Mouse (Mus musculus) frontal cortex, postnatal 36 days (tissue): Measurements from ENCODE around the gene Ly6g.
"Not testable (repeated sequence)": the region's sequence is repeated elsewhere in the genome, so short reads cannot be mapped to it uniquely, and the experiment has no call there.

ENCODE experiments used
- DNase-seq, 2 experiments: peaks; one replicate each; pipeline ENCODE4 v3.0.0; 2022; ENCODE audit warnings: low spot score in 2 of 2

Gene Ly6g

DNA sequence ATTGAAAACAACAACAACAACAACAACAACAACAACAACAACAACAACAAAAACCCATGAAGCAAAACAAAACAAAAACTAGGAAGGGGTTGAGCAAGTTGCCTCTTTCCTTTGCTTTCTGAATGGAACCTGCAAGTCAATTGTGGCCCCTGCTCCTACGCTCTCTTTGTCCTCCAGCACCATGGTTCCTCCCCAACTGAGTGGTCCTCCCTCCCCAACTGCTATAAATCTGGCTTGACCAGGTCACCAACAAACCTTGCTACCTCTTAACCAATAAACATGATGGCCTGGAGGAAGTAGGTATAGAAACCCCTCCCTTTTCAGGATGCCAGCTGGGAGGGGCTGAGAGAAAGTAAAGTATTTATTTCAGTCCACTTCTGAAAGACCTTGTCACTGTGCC, at the start of gene Ly6g:
Gene Ly6g, plus strand, starts transcription at position 301 of the 400 bp plus-strand sequence.
- no peak for DNase-seq

DNA sequence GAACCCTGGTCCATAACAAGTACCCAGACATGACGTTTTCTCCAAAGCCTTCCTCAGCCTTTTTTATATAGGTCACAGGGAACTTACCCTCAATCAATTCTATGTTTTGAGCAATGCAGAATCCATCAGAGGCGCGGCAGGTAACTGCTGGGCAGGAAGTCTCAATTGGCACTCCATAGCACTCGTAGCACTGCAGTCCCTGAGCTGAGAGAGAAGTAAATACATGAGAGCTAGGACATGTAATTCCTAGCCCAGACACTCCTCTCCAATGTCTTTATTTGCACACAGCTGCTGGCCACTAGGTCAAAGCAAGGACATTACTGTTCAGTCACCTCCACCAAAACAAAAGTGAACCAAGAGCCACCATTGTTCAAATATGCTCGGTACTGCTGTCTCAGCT, 44.6 kb upstream of the Ly6g start:
- not testable (repeated sequence) for DNase-seq

DNA sequence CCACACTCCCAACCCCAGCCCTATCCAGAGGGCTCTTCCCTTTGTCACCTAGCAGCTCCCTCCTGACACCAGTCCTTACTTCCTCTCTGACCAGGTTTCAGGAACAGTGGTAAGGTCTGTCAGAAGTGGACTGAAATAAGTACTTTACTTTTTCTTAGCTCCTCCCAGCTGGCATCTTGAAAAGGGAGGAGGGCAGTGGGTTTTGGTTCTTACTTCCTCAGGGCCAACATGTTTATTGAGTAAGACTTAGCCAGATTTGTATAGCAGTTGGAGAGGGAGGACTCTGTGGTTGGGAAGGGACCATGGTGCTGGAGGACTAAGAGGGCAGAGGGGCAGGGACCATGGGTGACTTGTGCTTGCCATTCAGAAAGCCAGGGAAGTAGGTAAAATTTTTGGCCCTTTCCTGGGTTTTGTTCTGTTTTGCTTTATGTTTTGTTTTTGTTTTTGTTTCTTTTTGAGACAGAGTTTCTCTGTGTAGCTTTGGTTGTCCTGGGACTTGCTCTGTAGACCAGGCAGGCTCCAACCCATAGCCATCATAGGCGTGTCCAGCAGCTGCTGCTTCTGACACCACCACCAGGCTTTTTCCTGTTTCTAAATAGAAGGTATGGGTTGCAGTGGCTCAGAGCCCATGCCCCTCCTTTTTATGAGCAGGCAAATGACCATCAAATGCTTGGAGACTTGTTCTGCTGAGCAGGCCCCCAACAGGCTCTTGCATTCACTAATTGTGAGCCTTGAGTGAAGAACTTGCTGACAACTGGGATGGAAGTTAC, 43.0 kb upstream of the Ly6g start, which contains the start of gene Ly6c2:
Gene Ly6c2, minus strand, starts transcription at position 110 of the 770 bp plus-strand sequence.
- DNase-seq = not testable (repeated sequence)

DNA sequence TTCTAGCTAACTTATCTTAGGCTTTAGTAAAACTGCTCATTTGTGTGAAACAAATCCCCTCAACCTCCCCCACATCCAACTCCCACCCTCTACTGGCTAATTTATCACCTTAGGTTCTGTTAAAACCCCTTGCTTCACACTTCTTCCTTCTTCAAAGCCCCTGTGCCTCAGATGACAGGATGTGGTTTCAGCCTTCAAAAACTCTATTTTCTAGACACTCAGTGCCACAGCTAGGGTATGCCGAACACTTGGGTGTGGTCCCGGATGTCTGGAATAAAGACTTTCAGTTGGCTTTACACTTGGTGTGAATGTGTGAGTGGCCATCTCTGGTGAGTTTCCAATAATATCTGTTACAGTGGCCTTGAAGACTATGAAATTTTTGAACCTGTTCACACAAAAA, 38.5 kb upstream of the Ly6g start:
- DNase-seq = no peak

DNA sequence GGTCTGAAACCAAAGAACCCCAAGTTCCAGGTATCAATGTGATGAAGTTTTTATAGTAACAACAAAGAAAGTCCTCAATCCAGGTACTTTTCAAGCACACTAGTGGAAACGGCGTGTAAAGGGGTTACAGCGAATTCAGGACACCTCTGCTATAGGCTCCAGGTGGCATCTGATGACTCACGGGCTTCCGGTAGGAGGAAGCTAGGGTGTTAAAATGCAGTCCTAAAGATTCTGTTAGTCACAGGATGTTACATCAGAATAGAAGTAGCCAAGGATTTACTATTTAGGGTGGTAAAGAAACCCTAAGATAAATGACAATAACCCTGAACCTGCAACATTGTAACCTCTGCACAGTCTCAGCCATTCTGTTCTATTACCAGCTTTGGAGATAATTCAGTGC, 37.6 kb upstream of the Ly6g start:
- DNase-seq = not testable (repeated sequence)

DNA sequence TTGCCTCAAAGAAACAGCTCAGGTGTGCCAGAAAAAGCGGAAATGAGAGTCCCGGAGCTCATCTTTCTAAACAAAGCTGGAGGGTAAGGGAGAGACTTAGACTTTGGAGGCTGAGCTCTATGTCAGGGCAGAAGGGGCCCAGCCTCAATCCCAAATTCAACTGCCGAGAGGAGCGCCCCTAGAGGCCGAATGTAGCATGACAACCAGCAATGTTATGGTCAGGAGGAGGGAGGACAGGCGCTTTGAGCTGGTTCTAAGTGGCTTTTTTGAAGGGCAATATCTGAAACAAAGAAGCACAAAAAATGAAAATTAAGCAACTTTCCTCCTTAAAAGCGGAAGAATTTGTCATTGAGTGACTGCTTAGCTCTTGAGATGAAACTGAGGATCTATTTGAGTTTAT, 36.3 kb upstream of the Ly6g start:
- peak in 1 of 2 experiments; percentile 5 for DNase-seq

DNA sequence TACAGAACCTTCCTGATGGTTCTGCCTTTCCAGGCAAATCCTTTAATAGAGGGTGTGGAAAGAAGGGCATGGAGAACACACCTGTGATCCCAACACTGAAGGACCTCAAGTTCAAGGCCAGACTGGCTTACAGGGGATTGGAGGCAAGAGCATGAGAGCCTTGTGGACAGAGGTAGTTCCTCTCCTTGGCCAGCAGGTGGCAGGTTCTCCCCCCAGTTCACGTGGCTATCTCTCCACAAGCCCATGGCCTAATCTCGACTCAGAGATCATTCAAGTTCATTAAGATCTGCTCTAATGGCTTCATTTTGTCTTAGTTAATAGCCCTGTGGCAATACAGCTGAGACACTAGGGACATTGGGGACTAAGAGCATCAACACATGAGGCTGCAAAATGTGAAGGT, 35.0 kb upstream of the Ly6g start:
- no peak for DNase-seq

DNA sequence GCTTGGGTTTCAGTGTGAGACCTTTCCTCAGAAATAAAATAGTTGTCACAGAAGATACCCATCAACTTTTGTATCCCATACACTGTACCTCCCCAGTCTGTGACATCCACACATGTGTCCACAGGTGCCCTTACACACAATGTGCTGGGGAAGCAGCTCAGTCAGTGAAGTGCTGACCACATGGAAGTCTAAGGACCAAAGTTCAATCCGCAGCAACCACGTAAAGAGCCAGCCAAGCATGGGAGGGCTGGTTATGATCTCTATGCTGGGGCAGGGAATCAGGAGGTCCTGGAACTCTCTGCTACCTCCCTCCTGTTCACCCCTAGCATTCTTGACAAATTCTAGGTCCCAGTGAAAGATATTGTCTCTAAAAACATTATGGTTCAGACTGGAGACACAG, 22.7 kb upstream of the Ly6g start:
- not testable (repeated sequence) for DNase-seq

DNA sequence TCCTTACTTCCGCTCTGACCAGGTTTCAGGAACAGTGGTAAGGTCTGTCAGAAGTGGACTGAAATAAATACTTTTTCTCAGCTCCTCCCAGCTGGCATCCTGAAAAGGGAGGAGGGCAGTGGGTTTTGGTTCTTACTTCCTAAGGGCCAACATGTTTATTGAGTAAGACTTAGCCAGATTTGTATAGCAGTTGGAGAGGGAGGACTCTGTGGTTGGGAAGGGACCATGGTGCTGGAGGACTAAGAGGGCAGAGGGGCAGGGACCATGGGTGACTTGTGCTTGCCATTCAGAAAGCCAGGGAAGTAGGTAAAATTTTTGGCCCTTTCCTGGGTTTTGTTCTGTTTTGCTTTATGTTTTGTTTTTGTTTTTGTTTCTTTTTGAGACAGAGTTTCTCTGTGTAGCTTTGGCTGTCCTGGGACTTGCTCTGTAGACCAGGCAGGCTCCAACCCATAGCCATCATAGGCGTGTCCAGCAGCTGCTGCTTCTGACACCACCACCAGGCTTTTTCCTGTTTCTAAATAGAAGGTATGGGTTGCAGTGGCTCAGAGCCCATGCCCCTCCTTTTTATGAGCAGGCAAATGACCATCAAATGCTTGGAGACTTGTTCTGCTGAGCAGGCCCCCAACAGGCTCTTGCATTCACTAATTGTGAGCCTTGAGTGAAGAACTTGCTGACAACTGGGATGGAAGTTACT, 19.8 kb upstream of the Ly6g start:
- not testable (repeated sequence) for DNase-seq

DNA sequence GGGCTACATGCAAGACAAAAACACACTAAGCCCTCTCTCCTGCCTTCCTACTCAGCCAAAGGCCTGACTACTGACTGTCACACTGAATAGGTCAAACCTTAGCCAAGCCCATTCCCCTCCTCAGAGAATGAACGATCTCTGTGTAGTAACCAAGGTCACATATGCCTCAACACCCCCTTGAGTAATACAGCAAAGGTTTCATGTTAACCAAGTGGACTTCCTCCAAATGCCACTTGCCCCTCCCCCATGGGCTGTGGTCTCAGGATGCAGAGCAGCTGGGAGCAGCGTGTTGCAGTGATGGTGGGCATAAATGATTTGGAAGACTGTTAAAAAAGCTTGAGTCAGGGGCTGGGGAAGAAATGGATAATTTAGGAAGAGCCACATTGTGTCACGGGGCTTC, 17.3 kb upstream of the Ly6g start:
- not testable (repeated sequence) for DNase-seq

DNA sequence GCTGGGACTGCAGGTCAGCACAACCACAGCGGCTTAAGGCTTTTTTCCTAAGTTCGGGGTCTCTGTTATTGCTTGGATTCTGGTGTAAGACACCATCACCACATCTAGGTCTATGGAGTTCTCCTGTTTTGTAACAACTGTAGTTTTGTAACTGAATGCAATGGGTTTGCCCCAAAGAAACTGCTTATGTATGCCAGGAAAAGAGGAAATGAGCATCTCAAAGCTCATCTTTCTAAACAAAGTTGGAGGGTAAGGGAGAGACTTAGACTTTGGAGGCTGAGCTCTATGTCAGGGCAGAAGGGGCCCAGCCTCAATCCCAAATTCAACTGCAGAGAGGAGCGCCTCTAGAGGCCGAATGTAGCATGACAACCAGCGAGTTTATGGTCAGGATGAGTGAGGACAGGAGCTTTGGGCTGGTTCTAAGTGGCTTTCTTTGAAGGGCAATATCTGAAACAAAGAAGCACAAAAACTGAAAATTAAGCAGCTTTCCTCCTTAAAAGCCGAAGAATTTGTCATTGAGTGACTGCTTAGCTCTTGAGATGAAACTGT, 13.2 kb upstream of the Ly6g start:
- DNase-seq = not testable (repeated sequence)

DNA sequence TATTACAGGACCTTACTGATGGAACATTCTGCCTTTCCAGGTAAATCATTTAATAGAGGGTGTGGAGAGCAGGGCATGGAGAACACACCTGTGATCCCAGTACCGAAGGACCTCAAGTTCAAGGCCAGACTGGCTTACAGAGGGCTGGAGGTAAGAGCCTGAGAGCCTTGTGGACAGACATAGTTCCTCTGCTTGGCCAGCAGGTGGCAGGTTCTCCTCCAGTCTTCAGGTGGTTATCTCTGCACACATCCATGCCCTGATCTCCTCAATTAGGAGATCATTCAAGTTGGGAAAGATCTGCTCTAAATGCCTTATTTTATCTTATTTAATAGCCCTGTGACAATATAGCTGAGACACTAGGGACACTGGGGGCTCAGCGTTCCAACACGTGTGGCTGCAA, 11.3 kb upstream of the Ly6g start:
- DNase-seq = no peak

DNA sequence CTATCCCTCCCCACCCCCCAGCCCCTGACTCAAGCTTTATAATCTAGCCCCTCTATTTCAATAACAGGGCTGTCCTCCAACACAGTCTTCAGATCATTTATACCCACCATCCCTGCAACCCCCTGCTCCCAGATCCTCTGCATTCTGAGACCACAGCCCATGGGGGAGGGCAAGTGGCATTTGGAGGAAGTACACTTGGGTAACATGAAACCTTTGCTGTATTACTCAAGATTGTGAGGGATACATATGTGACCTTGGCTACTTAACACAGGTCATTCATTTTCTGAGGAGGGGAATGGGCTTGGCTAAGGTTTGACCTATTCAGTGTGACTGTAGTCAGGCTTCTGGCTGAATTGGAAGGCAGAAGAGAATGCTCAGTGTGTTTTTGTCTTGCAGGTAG, 2.0 kb upstream of the Ly6g start:
- no peak for DNase-seq

DNA sequence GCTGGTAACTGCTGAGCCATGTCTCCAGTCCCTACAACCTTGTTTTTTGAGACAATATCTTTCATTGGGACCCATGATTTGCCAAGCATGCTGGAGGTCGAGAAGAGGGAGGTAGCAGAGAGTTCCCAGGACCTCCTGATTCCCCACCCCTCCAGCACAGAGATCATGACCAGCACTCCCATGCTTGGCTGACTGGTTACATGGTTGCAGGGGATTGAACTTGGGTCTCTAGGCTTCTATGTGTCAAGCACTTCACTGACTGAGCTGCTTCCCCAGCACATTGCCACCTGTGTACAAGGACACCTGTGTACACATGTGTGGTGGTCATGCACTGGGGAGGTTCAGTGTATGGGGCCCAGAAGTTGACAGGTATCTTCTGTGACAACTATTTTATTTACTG, 2.6 kb downstream of the Ly6g start:
- no peak for DNase-seq

DNA sequence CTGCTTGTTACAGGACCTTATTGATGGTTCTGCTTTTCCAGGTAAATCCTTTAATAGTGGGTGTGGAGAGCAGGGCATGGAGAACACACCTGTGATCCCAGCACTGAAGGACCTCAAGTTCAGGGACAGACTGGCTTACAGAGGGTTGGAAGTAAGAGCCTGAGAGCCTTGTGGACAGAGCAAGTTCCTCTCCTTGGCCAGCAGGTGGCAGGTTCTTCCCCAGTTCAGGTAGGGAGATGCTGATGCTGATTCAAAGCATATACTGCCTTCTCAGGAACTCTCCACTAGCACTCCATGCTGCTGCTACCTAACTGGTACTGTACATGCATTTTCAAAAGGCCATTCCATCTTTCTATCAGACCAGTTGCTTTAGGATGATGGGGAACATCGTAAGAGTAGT, 20.5 kb downstream of the Ly6g start:
- peak; percentile 11 to 29 for DNase-seq

DNA sequence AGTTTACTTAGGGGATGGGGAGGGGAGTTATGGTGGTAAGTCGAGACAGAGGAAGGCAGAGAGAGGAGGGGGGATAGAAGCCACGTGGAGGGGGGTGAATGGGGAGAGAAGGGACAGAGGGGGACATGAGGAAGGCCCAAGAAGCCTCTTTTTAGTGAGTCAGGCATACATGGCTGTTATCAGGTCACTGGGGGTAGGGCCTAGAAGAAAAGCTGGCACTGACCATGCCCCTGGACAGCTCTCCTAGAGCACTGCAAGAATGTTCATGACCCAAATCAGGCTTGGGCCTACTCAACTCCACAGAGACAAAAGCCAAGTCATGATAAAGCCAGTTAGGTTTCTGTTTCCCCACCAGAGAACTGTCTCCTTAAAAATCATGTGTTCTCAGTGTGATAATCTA, 31.3 kb downstream of the Ly6g start:
- DNase-seq = no peak

DNA sequence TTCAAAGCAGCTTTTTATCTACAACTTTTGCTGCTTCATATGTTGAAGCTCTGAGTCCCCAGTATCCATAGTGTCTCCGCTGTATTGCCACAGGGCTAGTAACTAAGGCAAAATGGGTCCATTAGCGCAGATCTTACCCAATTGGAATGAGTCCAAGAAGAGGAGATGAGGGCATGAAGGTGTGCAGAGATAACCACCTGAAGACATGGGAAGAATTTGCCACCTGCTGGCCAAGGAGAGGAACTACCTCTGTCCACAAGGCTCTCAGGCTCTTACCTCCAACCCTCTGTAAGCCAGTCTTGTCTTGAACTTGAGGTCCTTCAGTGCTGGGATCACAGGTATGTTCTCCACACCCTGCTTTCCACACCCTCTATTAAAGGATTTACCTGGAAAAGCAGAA, 34.1 kb downstream of the Ly6g start:
- no peak for DNase-seq

DNA sequence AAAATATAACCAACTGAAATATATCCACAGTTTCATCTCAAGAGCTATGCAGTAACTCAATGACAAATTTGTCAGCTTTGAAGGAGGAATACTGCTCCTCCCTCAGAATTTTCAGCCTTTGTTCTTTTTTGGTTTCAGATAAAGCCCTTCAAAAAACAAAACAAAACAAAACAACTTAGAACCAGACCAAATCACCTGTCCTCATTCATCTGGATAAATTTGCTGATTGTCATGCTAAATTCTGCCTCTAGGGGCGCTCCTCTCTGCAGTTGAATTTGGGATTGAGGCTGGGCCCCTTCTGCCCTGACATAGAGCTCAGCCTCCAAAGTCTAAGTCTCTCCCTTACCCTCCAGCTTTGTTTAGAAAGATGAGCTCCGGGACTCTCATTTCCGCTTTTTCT, 35.5 kb downstream of the Ly6g start:
- not testable (repeated sequence) for DNase-seq
